Mouse (Mus musculus) adrenal gland, postnatal 36 days (tissue): Measurements from ENCODE around the gene Bpifb2. TPM values are rescaled to one million over a fixed set of nuclear protein-coding genes. Genes with fewer than 3 reads are reported as not detected.

Experiments
- DNase-seq, 2 experiments: peaks; one replicate each; pipeline ENCODE4 v3.0.0; 2021; ENCODE audit warnings: mixed read lengths in 1 of 2
- total RNA-seq, 2 experiments: library from RNA; stranded (reverse); gene quantifications; 2 replicates each; pipeline ENCODE4 v1.2.3; 2021

The Bpifb2 gene
- total RNA-seq, 2 experiments from 2014 or later, result 0.16 TPM; not detected in 1

DNA sequence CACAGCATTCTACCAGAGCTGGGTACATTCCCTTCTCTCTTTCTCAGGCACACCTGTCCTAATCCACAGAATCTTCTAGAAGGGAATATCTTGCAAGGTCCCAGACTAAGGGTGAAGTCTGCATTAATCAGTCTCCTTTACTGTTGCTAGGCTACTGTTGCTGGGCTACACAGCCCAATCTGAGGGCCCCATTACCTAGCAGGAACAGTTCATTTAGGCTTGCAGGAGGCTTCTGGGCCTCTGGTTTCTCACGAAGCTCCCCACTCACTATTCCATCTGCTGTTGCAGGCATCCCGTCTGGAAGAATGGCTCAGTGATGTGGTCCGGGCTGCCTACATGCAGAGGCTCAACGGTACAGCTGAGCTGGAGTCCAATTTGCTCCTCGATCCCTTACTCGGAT is 56.3 kb downstream of the Bpifb2 start:
- DNase-seq, result no peak

GRCm38 (mm10) chr2:153933311-153933710 is 58.5 kb downstream of the Bpifb2 start:
- DNase-seq, result no peak

- DNase-seq, result peak; percentile 37 to 63
Observed at GRCm38 (mm10) chr2:153935348-153935747, 60.5 kb downstream of the Bpifb2 start.

DNA sequence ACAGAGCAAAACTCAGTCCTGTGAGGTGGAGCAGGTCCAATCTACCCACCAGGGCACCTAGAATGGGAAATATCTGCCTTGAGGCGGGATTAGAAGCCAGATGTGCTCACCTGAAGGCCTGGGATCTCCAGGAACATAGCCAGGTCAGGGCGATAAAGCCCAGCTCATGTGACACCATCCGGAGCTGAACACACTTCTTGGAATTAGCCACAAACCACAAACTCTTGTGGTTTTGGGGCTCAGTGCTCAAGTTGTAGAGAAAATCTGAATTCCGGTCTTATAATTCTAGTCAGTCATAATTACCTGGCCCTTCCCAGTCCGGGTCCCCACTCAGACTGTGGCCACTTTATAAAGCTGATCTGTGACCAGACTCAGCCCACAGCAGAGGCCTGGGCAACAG is 63.0 kb downstream of the Bpifb2 start, which contains the start of gene Bpifb4:
Gene Bpifb4 (plus strand): TSS at position 370 of the 400 bp plus-strand sequence.
- no peak for DNase-seq

DNA sequence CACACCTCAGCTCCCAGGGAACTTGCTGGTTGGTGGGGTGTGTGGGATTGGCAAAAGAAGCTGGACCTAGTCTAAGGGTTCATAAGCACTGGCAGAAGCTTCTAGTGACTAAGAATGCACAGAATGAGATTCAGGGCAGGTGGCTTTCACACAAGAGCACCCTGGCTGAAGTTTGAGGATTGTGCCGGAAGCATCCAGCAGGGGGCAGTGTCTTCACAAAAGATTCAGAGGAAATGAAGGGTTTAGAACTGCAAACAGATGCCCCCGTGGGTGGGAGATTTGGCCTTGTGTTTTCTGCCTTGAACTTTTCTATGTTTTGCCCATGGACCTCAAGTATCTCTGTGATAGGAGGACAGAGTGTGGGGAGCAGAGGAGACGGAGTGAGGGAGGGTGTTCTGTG is 68.7 kb downstream of the Bpifb2 start:
- peak; percentile 54 to 68 for DNase-seq

- no peak for DNase-seq
Observed at GRCm38 (mm10) chr2:153944567-153944966, 69.7 kb downstream of the Bpifb2 start.

Other genes with a start within 250 kb of the Bpifb2 start
- 10 to 100 TPM; 36.6 to 44.7 TPM for gene Commd7, start 242.3 kb upstream of the Bpifb2 start, total RNA-seq
- gene Dnmt3b, start 225.6 kb upstream of the Bpifb2 start, total RNA-seq, result 1 to 10 TPM; 2.3 TPM
- not detected for gene Dnmt3c, start 178.4 kb upstream of the Bpifb2 start, total RNA-seq
- 100 to 1,000 TPM in 1 of 2 experiments, 10 to 100 TPM in 1; 100.0 to 116 TPM for gene Mapre1, start 133.8 kb upstream of the Bpifb2 start, total RNA-seq
- gene Efcab8, start 95.1 kb upstream of the Bpifb2 start, total RNA-seq, result under 1 TPM; 0.13 to 0.26 TPM
- gene Sun5, start 4.0 kb upstream of the Bpifb2 start, total RNA-seq, result under 1 TPM in 1 of 2 experiments, not detected in 1; 0.23 TPM
- 1 to 10 TPM in 1 of 2 experiments, under 1 TPM in 1; 0.60 to 6.6 TPM for gene Bpifb6, start 25.3 kb downstream of the Bpifb2 start, total RNA-seq
- gene Bpifb3, start 43.2 kb downstream of the Bpifb2 start, total RNA-seq, result not detected
- not detected for gene Bpifb4, start 63.2 kb downstream of the Bpifb2 start, total RNA-seq
- gene Bpifa6, start 99.9 kb downstream of the Bpifb2 start, total RNA-seq, result not detected
- gene Bpifa2, start 133.2 kb downstream of the Bpifb2 start, total RNA-seq, result under 1 TPM; 0.33 to 0.49 TPM